ENCODE assay signal across 28 mouse cellular contexts in the genomic region with DNA sequence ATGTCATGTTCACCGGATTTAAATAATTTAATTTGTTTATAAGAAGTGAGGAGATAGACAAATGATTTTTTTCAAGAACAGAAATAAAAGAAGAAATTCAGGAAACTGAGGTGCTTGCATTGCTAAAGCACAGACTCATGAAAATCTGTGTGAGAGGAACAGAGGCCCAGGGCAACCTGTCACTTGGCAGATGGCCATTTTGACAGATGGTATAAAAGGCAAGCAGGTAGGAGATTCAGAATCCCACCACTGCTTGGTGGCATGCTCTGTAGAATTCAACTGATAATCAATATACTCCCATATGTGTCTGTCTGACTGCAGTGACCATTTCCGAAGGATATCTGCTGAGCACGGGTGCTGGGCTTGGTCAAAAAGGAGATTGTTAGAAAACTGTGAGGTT.
DNase-seq lines count a peak whose midpoint lies in the region; ATAC-seq and TF ChIP-seq lines count a peak whose summit lies in the region.
"Had no signal": no experiment of that assay in that cellular context is flagged by ENCODE, and none has a peak within 500 bp of the region (broad histone marks: within the 10 kb centered on the region; RNA-seq: fewer than 3 reads in every experiment).

No protein-coding gene starts in this region.

- ATAC-seq in midbrain, postnatal 0 days (ENCODE audit: low FRiP score) = no peak; the same call in 1 of the 2 replicates
- ATAC-seq in midbrain, embryonic 16.5 days = no peak
- ATAC-seq in kidney, embryonic 14.5 days (ENCODE audit: low FRiP score, low TSS enrichment) = no peak
- no peak for ATAC-seq in forebrain, embryonic 12.5 days (ENCODE audit: low FRiP score)
- ATAC-seq: forebrain, postnatal 0 days; inflammation-experienced regulatory T-cells, adult 6 months; midbrain, embryonic 15.5 days had no signal

- H3K27me3 ChIP-seq in midbrain, postnatal 0 days (ENCODE audit: insufficient read depth, low read length) = no peaks in the 10 kb centered on the region
- H3K27me3 ChIP-seq in midbrain, embryonic 16.5 days (ENCODE audit: control insufficient read depth, insufficient read depth, low read depth, low read length) = no peaks in the 10 kb centered on the region
- no peaks in the 10 kb centered on the region for H3K27me3 ChIP-seq in kidney, embryonic 14.5 days (ENCODE audit: control insufficient read depth, insufficient read depth, low read length)
- H3K27me3 ChIP-seq in forebrain, embryonic 12.5 days = no peaks in the 10 kb centered on the region
- H3K27me3 ChIP-seq: CH12.LX; hindbrain, embryonic 13.5 days; limb, embryonic 12.5 days; liver, embryonic 15.5 days; midbrain, embryonic 15.5 days; neural tube, embryonic 13.5 days had no signal

- no peaks in the 10 kb centered on the region for H3K9me3 ChIP-seq in midbrain, postnatal 0 days (ENCODE audit: low read length)
- H3K9me3 ChIP-seq in midbrain, embryonic 16.5 days (replicated peaks; ENCODE audit: control insufficient read depth, low read length, poor library complexity, severe bottlenecking) = no peaks in the 10 kb centered on the region
- no peaks in the 10 kb centered on the region for H3K9me3 ChIP-seq in kidney, embryonic 14.5 days (ENCODE audit: control insufficient read depth, low read length)
- H3K9me3 ChIP-seq in forebrain, embryonic 12.5 days = no peaks in the 10 kb centered on the region
- H3K9me3 ChIP-seq: hindbrain, embryonic 13.5 days; limb, embryonic 12.5 days; liver, embryonic 15.5 days; midbrain, embryonic 10.5 days; midbrain, embryonic 15.5 days; neural tube, embryonic 13.5 days had no signal

- H3K4me1 ChIP-seq in midbrain, postnatal 0 days (ENCODE audit: insufficient read depth, low read length) = no peaks in the 10 kb centered on the region
- 0 out of 2 replicates have a peak, but pooled peaks cover 2% of the 10 kb centered on the region for H3K4me1 ChIP-seq in midbrain, embryonic 16.5 days (ENCODE audit: control insufficient read depth, insufficient read depth, low read length)
- 0 out of 2 replicates have a peak, but pooled peaks cover 3% of the 10 kb centered on the region for H3K4me1 ChIP-seq in kidney, embryonic 14.5 days (ENCODE audit: control insufficient read depth, insufficient read depth, low read length)
- H3K4me1 ChIP-seq in forebrain, embryonic 12.5 days = peaks cover 4% of the 10 kb centered on the region; the same call in 1 of the 2 replicates
- H3K4me1 ChIP-seq: liver, embryonic 15.5 days; neural tube, embryonic 13.5 days had no signal

- no peaks in the 10 kb centered on the region; the same call in 1 of the 2 replicates for H3K36me3 ChIP-seq in midbrain, postnatal 0 days (ENCODE audit: insufficient read depth, low read length)
- H3K36me3 ChIP-seq in midbrain, embryonic 16.5 days (ENCODE audit: control insufficient read depth, insufficient read depth, low read length) = peaks cover 18% of the 10 kb centered on the region
- H3K36me3 ChIP-seq in kidney, embryonic 14.5 days (ENCODE audit: control insufficient read depth, insufficient read depth, low read length) = no peaks in the 10 kb centered on the region
- H3K36me3 ChIP-seq in forebrain, embryonic 12.5 days (replicated peaks) = no peaks in the 10 kb centered on the region
- H3K36me3 ChIP-seq: limb, embryonic 12.5 days; liver, embryonic 15.5 days; midbrain, embryonic 10.5 days; neural tube, embryonic 13.5 days had no signal

- no peak overlapping the region for H3K4me2 ChIP-seq in midbrain, postnatal 0 days (ENCODE audit: low read depth, low read length, poor library complexity, severe bottlenecking)
- H3K4me2 ChIP-seq in midbrain, embryonic 16.5 days (ENCODE audit: low read length) = no peak overlapping the region
- no peak overlapping the region for H3K4me2 ChIP-seq in kidney, embryonic 14.5 days (replicated peaks; ENCODE audit: low read depth, low read length)
- no peak overlapping the region for H3K4me2 ChIP-seq in forebrain, embryonic 12.5 days
- H3K4me2 ChIP-seq: hindbrain, embryonic 13.5 days; limb, embryonic 12.5 days; liver, embryonic 15.5 days; lung, embryonic 14.5 days; midbrain, embryonic 15.5 days; neural tube, embryonic 13.5 days had no signal

- no peak for TF ChIP-seq CTCF in midbrain, postnatal 0 days (IDR thresholded peaks at IDR 0.05)

- H3K27ac ChIP-seq in midbrain, postnatal 0 days (ENCODE audit: low read depth, low read length) = no peak overlapping the region
- H3K27ac ChIP-seq in midbrain, embryonic 16.5 days (ENCODE audit: low read length) = no peak overlapping the region
- H3K27ac ChIP-seq in kidney, embryonic 14.5 days (ENCODE audit: low read depth, low read length) = no peak overlapping the region
- no peak overlapping the region for H3K27ac ChIP-seq in forebrain, embryonic 12.5 days
- H3K27ac ChIP-seq: hindbrain, embryonic 13.5 days; limb, embryonic 12.5 days; liver, embryonic 15.5 days; midbrain, embryonic 10.5 days; midbrain, embryonic 15.5 days; neural tube, embryonic 13.5 days had no signal

- no peak overlapping the region for H3K9ac ChIP-seq in midbrain, postnatal 0 days (replicated peaks; ENCODE audit: low read length, poor library complexity, severe bottlenecking)
- no peak overlapping the region for H3K9ac ChIP-seq in midbrain, embryonic 16.5 days (ENCODE audit: low read depth, low read length)
- H3K9ac ChIP-seq in kidney, embryonic 14.5 days (ENCODE audit: low read depth, low read length) = no peak overlapping the region
- no peak overlapping the region for H3K9ac ChIP-seq in forebrain, embryonic 12.5 days
- H3K9ac ChIP-seq: forebrain, postnatal 0 days; hindbrain, embryonic 13.5 days; limb, embryonic 12.5 days; liver, embryonic 15.5 days; lung, embryonic 14.5 days; midbrain, embryonic 15.5 days; neural tube, embryonic 13.5 days had no signal

- 94% methylated on average over 3 of the region's 3 CpGs for WGBS in midbrain, postnatal 0 days
- WGBS in midbrain, embryonic 16.5 days = 91% methylated on average over 3 of the region's 3 CpGs
- 95% methylated on average over 3 of the region's 3 CpGs for WGBS in kidney, embryonic 14.5 days
- WGBS in forebrain, embryonic 12.5 days = 89% methylated on average over 3 of the region's 3 CpGs

- no peak overlapping the region for H3K4me3 ChIP-seq in midbrain, postnatal 0 days (ENCODE audit: low read depth, low read length)
- no peak overlapping the region for H3K4me3 ChIP-seq in midbrain, embryonic 16.5 days (ENCODE audit: low read depth, low read length)
- no peak overlapping the region for H3K4me3 ChIP-seq in kidney, embryonic 14.5 days (ENCODE audit: low read length)
- no peak overlapping the region for H3K4me3 ChIP-seq in forebrain, embryonic 12.5 days (replicated peaks)
- H3K4me3 ChIP-seq: erythroblast, embryonic 14.5 days; hindbrain, embryonic 13.5 days; limb, embryonic 12.5 days; liver, embryonic 15.5 days; midbrain, embryonic 10.5 days; midbrain, embryonic 15.5 days; neural tube, embryonic 13.5 days had no signal

- DNase-seq in midbrain, postnatal 0 days (ENCODE audit: low spot score) = peak; percentile 44
- DNase-seq in cerebellum, adult 11-12 months = peak; percentile 89
- peak; percentile 91 for DNase-seq in cerebellum, adult 9-11 months
- DNase-seq in right cerebral cortex, postnatal 10 days (ENCODE audit: low spot score in 2 of 2) = no peak
- DNase-seq: adrenal gland, adult 8-10 months; B cell, adult 2 months; forebrain, postnatal 0 days; gastrocnemius, postnatal 10 days; heart, postnatal 14 days; kidney, adult 18-20 months; kidney, postnatal 36 days; layer of hippocampus, postnatal 36 days; lung, embryonic 14.5 days; lung, postnatal 14 days; thymus, adult 2 months; thymus, postnatal 36 days had no signal

Comparison
In these comparisons a context has a peak if more than half of its experiments do, and no peak if none do; other contexts are left out.
1. DNase-seq: peak in midbrain, postnatal 0 days (single experiment), cerebellum, adult 11-12 months (single experiment) and cerebellum, adult 9-11 months (single experiment); none in right cerebral cortex, postnatal 10 days (0 of 2).